Mouse (Mus musculus) liver, embryonic 14.5 days (tissue): ENCODE data around the gene Plscr3. TPM values are rescaled to one million over a fixed set of nuclear protein-coding genes. Genes with fewer than 3 reads are reported as not detected.

Experiments
- ATAC-seq: fragments of 200-750 bp; cut with Nextera tagmentation; 2 replicates; pipeline ENCODE4 v1.8.0; 2017; ENCODE audit warnings: moderate number of reproducible peaks, mild to moderate bottlenecking, moderate library complexity; ENCODE audit not compliant: insufficient read depth
- DNase-seq, 3 experiments: peaks; one replicate each; pipeline ENCODE4 v3.0.0-alpha.2; 2012 to 2013; ENCODE audit warnings: low read depth in 3 of 3, low spot score in 3 of 3
- H3K27ac ChIP-seq: fragments of 300-500 bp; sonication (generic); 2 replicates; pipeline ENCODE4 v1.5.1; 2014; ENCODE audit warnings: moderate library complexity, mild to moderate bottlenecking, control low read depth, inconsistent platforms
- H3K27me3 ChIP-seq: fragments of 300-500 bp; sonication (generic); 2 replicates; pipeline ENCODE4 v1.6.1; 2014; ENCODE audit warnings: mild to moderate bottlenecking, low read length, moderate library complexity; ENCODE audit not compliant: control insufficient read depth, insufficient read depth
- H3K36me3 ChIP-seq: fragments of 300-500 bp; sonication (generic); replicated peaks from 2 replicates; pipeline ENCODE4 v1.6.1; 2014; ENCODE audit warnings: low read depth; ENCODE audit not compliant: control insufficient read depth, insufficient read depth
- H3K4me1 ChIP-seq, 2 experiments: fragments of 200-500 bp in 1 of 2; fragments of 300-500 bp in 1 of 2; sonication (generic) in 1 of 2; replicated peaks; 2 replicates each; pipeline ENCODE4 v1.6.1; 2012 to 2014; ENCODE audit warnings: antibody characterized with exemption in 1 of 2, inconsistent platforms in 1 of 2, low read length in 1 of 2; ENCODE audit not compliant: control insufficient read depth in 2 of 2, insufficient read depth in 2 of 2
- H3K4me2 ChIP-seq: fragments of 300-500 bp; sonication (generic); 2 replicates; pipeline ENCODE4 v1.6.1; 2014; ENCODE audit warnings: low read depth, mild to moderate bottlenecking, control low read depth, moderate library complexity
- H3K4me3 ChIP-seq, 2 experiments: fragments of 200-500 bp in 1 of 2; fragments of 300-500 bp in 1 of 2; sonication (generic) in 1 of 2; 2 replicates each; pipeline ENCODE4 v1.5.1; 2012 to 2014; ENCODE audit warnings: low read depth in 2 of 2, low read length in 2 of 2, mild to moderate bottlenecking in 2 of 2, control low read depth in 1 of 2, inconsistent platforms in 1 of 2, moderate library complexity in 1 of 2; ENCODE audit not compliant: insufficient read depth in 1 of 2
- H3K9ac ChIP-seq: fragments of 300-500 bp; sonication (generic); replicated peaks from 2 replicates; pipeline ENCODE4 v1.6.1; 2014; ENCODE audit warnings: mild to moderate bottlenecking, control low read depth, moderate library complexity
- H3K9me3 ChIP-seq: fragments of 300-500 bp; sonication (generic); 2 replicates; pipeline ENCODE4 v1.6.1; 2016; ENCODE audit warnings: low read length, mixed read lengths; ENCODE audit not compliant: control insufficient read depth
- CTCF ChIP-seq: IDR thresholded peaks from 2 replicates; pipeline ENCODE4 v1.5.1; 2016; ENCODE audit warnings: antibody characterized with exemption, low read depth, control low read depth
- EP300 ChIP-seq: IDR thresholded peaks from 2 replicates; pipeline ENCODE4 v1.6.1; 2016; ENCODE audit warnings: antibody characterized with exemption, low read depth
- WGBS: fragments of 180-500 bp; shearing (Covaris S2); extraction: QIAGEN DNeasy Blood & Tissue Kit; methylation state at CpG from one replicate; pipeline ENCODE4 v1.1.7; 2014; ENCODE audit not compliant: insufficient replicate concordance; 5-methylcytosine and 5-hydroxymethylcytosine counted together
- polyA plus RNA-seq, 2 experiments: library from polyadenylated mRNA; depleted of rRNA in 1 of 2; stranded (reverse) in 1 of 2; unstranded in 1 of 2; fragments of >200 nt; fragmentation: Nextera tagmentation in 1 of 2; extraction: Ambion mirVana in 1 of 2; gene quantifications; 2 replicates each; pipeline versions ENCODE4 v1.2.1 to v1.2.3; 2012 to 2014

Gene Plscr3
- polyA plus RNA-seq, 2 experiments = 18.0 to 22.8 TPM

- WGBS = 3% methylated on average over 50 of the region's 52 CpGs
- peak overlapping the region; percentile 39 for H3K9ac ChIP-seq
- H3K27ac ChIP-seq = no peak overlapping the region
- DNase-seq (no peak), ATAC-seq (no peak)
- no peaks in the 10 kb centered on the region for H3K36me3 ChIP-seq
- H3K27me3 ChIP-seq = peaks cover 44% of the 10 kb centered on the region
- H3K4me3 ChIP-seq = peak overlapping the region; percentile 67 to 88
- no peaks in the 10 kb centered on the region for H3K9me3 ChIP-seq
- TF ChIP-seq EP300 = no peak
- TF ChIP-seq CTCF = no peak
- H3K4me2 ChIP-seq = peak overlapping the region; percentile 94
- peaks cover 14 to 23% of the 10 kb centered on the region in 2 experiments for H3K4me1 ChIP-seq
These were observed 9.2 kb upstream of the Plscr3 start for GRCm38 (mm10) chr11:69836703-69837576.

DNA sequence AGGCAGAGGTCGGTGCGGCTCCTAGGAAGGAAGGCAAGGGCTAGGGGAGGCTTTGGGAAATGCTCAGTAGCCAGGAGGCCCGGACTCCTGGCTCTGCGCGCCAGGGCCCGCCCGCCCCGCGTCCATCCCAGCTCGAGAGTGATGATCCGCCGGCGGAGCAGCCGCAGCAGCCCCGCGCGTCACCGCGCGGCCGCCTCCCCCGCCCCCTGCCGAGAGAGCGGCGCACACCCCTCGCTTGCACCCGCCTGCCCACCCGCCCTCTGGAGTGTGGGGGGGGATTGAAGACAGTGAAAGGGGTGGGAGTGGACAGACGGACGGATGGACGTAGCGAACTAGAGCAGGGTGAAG is 8.6 kb upstream of the Plscr3 start, which contains the start of gene Nlgn2:
Gene Nlgn2, minus strand, starts transcription at position 181 of the 348 bp plus-strand sequence.
- no peak for DNase-seq
- no peak for TF ChIP-seq EP300
- TF ChIP-seq CTCF = no peak
- under 1% methylated on average over 32 of the region's 32 CpGs for WGBS

GRCm38 (mm10) chr11:69837952-69838713 is 8.0 kb upstream of the Plscr3 start, which contains the start of gene Tmem256:
TSS of gene Tmem256 (plus strand) at chr11:69838514.
- TF ChIP-seq CTCF (no peak; the same call in 1 of the 2 replicates), EP300 (peak; percentile 55; the same call in 1 of the 2 replicates)
- H3K9ac ChIP-seq = peak within 1 kb of the TSS; percentile 81
- under 1% methylated on average over 34 of the region's 34 CpGs for WGBS
- H3K27ac ChIP-seq = peak within 1 kb of the TSS; percentile 76
- ATAC-seq (peak; percentile 90), DNase-seq (peak; percentile 96 to 97 (median 97))
- H3K36me3 ChIP-seq = no peaks in the 10 kb centered on the region
- no peaks in the 10 kb centered on the region for H3K9me3 ChIP-seq
- H3K4me2 ChIP-seq = peak within 1 kb of the TSS; percentile 94
- H3K4me1 ChIP-seq = peaks cover 19 to 23% of the 10 kb centered on the region in 2 experiments
- peak within 1 kb of the TSS; percentile 67 to 88 for H3K4me3 ChIP-seq
- H3K27me3 ChIP-seq = peaks cover 42% of the 10 kb centered on the region

More for the DNA sequence above, 8.6 kb upstream of the Plscr3 start, which contains the start of gene Nlgn2:
- Histone ChIP-seq H3K9ac (peak within 1 kb of the TSS; percentile 81), H3K9me3 (no peaks in the 10 kb centered on the region), H3K27me3 (peaks cover 44% of the 10 kb centered on the region), H3K4me2 (peak within 1 kb of the TSS; percentile 94), H3K4me1 (peaks cover 14 to 23% of the 10 kb centered on the region in 2 experiments), H3K4me3 (peak within 1 kb of the TSS; percentile 67 to 88), H3K36me3 (no peaks in the 10 kb centered on the region), H3K27ac (peak within 1 kb of the TSS; percentile 76)
- peak; percentile 39 for ATAC-seq

- Histone ChIP-seq H3K9ac (peak overlapping the region; percentile 81), H3K4me2 (peak overlapping the region; percentile 94), H3K27ac (peak overlapping the region; percentile 76), H3K4me3 (peak overlapping the region; percentile 67 to 88), H3K4me1 (peaks cover 16 to 22% of the 10 kb centered on the region in 2 experiments), H3K36me3 (no peaks in the 10 kb centered on the region), H3K9me3 (no peaks in the 10 kb centered on the region), H3K27me3 (peaks cover 38% of the 10 kb centered on the region)
- TF ChIP-seq CTCF (no peak), EP300 (no peak)
- ATAC-seq (peak; percentile 12; the same call in 1 of the 2 replicates), DNase-seq (no peak)
- 0% methylated on average over 7 of the region's 7 CpGs for WGBS
These were observed 7.5 kb upstream of the Plscr3 start for GRCm38 (mm10) chr11:69838714-69839104.
